Mouse (Mus musculus): ENCODE measurements at regions not wholly inside any gene's neighbourhood (a gene's known extent, or its start where the extent isn't known, plus 50 kb on each side); places are given as distances from the start of the nearest gene placed in this dataset.

GRCm38 (mm10) chr1:73797858-73798257 is 326.4 kb downstream of the Tns1 start:
- no peak for DNase-seq

GRCm38 (mm10) chr1:73797413-73797812 is 326.8 kb downstream of the Tns1 start:
- no peak for DNase-seq

DNA sequence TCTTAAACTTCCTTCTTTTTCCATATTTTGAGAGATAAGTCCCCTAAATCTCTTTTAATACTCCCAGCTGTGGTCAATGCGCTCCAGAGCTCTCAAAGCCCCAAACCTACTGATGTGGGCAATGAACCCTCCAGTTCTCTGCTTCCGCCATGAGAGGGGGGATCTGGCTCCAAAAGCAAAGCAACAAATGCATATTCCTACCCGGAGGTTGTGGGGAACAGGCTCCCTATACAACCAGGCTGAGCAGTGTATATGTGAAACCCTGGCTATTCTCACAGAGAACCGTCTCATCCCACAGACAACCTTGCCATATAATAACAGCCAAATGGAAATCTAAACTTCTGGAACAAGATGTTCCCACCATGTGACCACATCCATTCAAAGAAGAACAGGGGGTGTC is 330.4 kb downstream of the Tns1 start:
- DNase-seq, result no peak

GRCm38 (mm10) chr1:73793256-73793655 is 331.0 kb downstream of the Tns1 start:
- DNase-seq, result no peak

DNA sequence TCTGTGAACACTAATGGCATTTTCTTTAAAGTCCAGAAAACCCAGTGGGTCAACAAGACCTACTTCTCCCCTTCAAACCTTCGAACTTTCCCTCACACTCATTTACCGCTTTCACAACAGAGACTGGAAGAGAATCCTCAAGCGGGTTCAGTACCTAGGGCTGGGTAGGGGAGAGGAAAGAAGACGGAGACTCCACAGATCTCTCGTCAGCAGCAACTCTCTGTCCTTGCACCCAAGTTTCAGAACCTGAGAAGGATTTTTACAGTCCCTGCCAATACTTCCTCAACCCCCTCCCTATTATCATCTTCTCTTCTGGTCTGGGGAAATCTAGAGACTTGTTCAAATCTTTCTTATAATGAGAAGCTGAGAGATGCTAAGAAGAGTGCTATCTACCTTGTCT is 331.9 kb downstream of the Tns1 start:
- no peak for DNase-seq

DNA sequence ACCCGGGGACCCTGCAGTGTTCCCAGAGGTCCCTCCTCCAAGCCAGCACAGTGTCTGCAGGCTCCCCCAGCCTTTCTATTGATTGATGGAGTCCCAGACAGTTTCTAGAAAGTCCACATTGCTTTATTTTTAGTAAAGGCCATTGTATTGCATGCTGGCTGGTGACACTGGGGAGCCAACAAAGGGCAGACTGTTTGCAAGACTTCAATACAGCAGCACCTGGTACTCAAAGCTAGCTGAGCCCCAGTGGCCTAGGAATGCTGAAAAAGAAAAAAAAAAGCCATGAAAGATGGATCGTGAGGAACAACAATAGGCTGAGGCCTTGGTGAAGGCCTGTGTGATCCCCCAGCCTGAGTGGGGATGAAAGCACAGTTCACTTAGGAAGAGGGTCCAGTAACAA is 336.6 kb downstream of the Tns1 start:
- DNase-seq, result no peak

DNA sequence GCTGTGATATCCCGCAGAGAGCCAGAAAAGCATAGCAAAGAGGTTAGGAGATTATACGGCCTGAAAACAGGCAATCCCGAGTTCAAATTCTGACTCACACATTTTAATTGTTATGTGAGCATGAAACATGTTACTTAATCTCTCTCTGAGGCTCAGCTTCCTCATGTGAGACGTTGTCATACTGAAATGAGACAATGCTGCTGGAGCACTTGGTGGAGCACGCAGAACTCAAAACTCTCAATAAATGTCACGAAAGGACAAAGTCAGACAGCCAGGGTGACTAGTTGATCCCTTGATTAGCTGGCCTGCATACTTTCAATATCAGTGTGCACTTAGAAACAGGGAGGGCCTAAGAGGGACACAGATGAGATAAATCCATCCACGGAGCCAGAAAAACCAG is 337.0 kb downstream of the Tns1 start:
- no peak for DNase-seq

DNA sequence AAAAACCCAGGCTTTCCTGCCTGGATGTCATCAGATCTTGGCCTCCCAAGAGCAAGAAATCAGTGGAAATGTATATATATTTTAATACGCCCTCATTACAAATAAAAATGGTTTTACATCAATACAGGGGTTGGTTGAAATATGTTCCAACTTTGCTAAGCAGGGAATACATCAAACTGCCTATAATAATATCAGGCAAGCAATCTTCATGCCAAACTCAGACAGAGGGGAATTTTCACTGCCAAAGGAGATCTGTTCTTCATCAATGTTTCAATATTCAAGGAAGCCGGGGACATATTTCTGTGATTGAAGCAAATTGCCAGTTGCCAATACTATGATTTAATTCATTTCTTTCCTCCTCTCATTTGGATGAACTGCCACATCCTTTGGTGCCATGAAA is 340.9 kb downstream of the Tns1 start:
- no peak for DNase-seq

DNA sequence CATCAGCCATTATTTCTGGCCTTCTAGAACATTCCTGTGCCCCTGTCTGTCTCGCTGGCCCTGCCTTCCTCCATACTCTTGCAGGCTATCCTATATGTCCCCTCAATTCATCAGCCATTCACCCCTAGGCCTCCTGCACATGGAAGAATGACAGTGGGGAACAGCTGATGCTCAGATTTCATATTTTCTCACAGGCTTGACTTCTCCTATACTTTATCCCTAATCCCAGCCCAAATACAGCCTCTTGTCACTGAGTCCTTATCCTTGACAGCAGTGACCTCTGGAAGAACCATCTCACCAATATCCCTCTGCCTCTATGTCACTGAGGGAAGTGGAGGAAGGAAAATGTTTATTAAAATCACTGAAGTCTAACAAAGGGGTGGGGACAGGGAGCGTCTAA is 341.4 kb downstream of the Tns1 start:
- DNase-seq, result no peak

DNA sequence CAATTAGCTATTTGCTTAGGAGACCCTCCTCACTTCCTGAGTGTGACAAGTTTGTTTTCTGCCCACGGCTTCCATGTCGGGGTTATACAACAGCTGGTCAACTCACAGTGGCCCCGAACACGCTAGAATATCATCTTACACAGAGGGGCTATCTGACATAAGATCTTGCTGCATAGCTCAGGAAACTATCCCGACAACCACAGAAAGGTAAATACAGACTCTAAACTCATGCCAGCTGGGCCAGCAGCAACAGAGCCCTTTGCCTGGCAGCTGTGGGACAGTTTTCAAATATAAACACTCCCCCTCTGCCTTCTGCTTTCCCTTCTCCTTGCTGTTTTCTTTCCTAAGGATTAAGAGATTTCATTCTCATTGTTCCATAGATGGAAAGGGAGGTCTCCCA is 352.5 kb downstream of the Tns1 start:
- DNase-seq, result no peak

DNA sequence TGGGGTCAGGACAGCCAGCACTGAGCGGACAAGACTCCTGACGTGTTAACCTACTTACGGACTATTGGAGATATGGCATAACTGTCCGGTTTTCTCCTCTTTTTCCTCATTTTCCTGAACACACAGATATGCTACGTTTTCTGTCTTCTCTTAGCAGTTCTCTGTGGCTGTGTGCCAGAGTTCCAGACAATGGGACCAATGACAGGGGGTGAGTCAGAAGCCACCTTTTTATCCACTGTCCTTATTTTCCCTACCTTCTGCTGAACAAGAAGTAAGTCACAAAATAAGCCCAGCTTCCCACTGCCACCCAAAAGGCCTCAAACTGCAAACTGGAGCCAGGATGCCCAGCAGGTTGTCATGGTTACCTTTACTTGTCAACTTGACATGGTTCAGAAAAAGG is 353.6 kb downstream of the Tns1 start:
- no peak for DNase-seq

GRCm38 (mm10) chr1:73764611-73765333 is 359.5 kb downstream of the Tns1 start:
- DNase-seq, result no peak

DNA sequence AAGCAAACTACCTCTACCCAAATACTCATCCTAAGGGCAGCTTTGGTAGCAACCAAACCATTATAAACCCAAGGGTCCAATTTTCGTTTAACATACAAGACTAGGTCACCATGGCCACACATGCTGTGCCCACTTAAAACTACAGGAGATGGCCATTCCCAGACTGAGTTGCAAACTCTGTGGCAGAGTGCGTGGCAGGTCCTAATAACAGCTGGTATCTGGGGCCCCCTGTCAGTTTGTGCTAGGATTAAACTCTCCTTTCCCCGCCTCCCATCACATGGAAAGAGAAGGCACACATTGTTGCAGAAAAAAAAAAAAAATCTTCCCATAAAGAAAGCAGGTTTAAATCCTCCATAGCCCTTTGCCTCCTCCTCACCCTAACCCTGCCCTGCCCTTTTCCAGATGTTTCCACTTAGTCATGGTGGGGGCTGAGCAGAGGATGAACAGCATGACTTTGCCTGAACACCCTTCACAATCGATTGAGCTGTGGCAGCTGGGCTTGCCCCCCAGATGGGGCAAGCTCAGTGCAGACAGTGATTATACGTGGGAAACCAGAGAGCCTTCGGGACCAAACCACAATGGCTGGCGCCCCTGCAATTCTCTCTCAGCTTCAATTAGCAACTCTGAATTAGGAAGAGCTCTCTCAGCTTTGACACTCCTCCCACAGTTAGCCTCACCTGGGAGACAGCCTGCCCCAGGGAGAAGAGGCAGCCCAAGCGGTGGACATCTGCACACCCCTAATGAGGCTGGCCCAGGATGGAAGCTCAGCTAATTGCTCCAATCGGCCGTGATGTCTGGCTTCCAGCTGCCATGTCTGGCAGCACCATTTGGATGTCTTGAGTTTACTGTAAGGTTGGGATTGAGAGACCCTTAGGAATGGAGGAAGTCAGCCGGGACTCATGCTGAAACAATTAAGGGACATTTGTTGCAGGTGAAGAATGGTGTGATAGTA is 365.9 kb downstream of the Tns1 start:
- DNase-seq, result no peak

GRCm38 (mm10) chr1:73755791-73756190 is 368.5 kb downstream of the Tns1 start:
- no peak for DNase-seq

- DNase-seq, result no peak
These were observed 369.3 kb downstream of the Tns1 start for GRCm38 (mm10) chr1:73754928-73755327.

- no peak for DNase-seq
These were observed 371.1 kb downstream of the Tns1 start for GRCm38 (mm10) chr1:73753157-73753556.

DNA sequence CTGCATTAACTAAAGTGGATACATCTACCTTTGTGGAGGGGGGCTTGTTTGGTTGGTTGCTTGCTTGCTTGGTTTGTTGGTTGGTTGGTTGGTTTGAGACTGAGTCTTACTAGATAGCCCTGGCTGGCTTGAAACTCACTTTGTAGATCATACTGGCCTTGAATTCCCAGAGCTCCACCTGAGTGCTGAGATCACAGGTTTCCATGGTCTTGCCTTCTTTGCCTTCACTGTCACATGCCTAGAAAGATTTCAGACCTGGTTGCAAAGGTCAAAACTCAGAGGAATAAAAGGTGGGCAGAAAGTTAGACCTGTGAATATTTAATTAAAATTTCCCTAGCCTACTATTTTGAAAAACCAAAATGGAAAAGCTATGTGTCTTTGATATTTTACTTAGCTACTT is 375.5 kb downstream of the Tns1 start:
- no peak for DNase-seq

DNA sequence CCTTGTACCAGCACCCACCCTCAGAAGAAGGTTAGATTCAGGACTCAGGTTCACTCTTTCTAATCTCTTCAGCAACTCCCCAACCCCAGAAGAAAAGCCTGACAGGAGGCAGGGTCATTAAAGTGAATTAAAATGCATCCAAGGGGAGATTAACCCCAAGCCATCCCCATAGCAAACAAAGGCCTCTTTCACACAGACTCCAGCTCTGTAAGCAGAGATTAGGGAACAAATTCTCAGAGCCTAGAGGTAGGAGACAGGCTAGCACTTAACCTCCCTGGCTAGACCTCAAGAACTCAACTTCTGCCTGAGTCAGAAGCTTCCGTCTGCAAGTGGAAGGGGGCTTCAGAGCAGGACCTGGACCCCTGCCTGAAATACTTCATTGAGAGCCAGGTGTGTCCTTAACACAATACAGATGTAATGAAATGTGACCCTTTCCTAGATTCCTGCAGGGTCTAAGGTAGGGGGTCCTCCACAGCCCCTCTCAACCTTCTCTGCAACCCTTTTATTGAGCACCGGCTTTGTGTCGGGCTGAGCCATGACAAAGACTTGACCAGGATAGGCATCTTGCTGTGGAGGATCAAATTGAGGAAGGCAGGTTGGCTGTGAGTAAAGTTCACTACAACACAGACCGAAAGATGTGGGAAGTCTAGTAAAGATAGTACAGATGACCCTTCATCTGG is 379.6 kb downstream of the Tns1 start:
- no peak for DNase-seq

GRCm38 (mm10) chr1:73743737-73744554 is 380.3 kb downstream of the Tns1 start:
- no peak for DNase-seq

DNA sequence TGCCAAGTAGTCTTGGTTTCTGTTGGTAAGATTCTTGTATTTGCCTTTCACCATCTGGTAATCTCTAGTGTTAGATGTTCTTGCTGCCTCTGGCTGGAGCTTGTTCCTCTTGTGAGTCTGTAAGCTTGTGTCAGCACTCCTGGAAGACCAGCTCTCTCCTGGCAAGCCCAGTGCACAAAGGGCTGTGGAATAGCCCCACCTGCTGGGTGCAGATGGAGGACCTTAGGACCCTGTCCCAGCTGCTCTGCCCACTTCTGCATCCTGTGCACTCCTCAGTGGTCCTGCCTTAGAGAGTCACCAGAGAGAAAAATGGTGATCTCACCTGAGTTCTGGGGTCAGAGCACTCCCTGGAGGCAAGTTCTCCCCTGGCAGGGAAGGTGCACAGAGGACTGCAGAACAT is 387.2 kb downstream of the Tns1 start:
- DNase-seq, result no peak

DNA sequence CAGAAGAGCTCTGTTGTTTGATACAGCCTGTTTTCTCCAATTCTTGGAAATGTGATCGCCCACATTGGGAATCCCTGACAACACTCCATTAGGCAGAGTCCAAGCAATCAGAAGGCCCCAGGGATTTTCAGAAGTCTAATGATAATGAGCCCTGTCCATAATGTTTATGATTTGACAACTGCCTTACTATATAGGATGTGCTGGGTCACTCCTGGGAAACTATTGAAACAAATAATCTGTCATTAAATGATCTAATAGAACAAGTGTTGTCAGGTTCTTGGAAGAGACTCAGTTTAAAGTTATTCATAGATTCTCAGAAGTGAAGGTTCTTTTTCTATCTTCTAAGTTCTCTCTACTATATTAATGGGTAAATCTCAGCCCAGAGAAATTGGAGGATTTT is 395.9 kb downstream of the Tns1 start:
- DNase-seq, result no peak

- no peak for DNase-seq
These were observed 396.5 kb downstream of the Tns1 start for GRCm38 (mm10) chr1:73727781-73728180.

GRCm38 (mm10) chr1:73726658-73727057 is 397.6 kb downstream of the Tns1 start:
- no peak for DNase-seq

Measured in thymus, postnatal 14 days (tissue).